Mouse (Mus musculus) liver (tissue): ENCODE results near the gene Gm3139.
"Not testable (repeated sequence)": the region's sequence is repeated elsewhere in the genome, so short reads cannot be mapped to it uniquely, and the experiment has no call there.

Experiments used
- DNase-seq: peaks from one replicate; pipeline ENCODE4 v3.0.0-alpha.2; 2020; ENCODE audit warnings: mixed read lengths

Gene Gm3139

GRCm38 (mm10) chr5:94525987-94526386 is at the start of gene Gm3139:
TSS of gene Gm3139 (plus strand) at chr5:94526287.
- DNase-seq = not testable (repeated sequence)
